Mouse (Mus musculus) large intestine, adult 2 months (tissue): ENCODE results near the gene Olfr1451. TPM values are rescaled to one million over a fixed set of nuclear protein-coding genes. Genes with fewer than 3 reads are reported as not detected.
"Not testable (repeated sequence)": the region's sequence is repeated elsewhere in the genome, so short reads cannot be mapped to it uniquely, and the experiment has no call there.

Experiments used
- DNase-seq: peaks from one replicate; pipeline ENCODE4 v3.0.0-alpha.2; 2012; ENCODE audit warnings: low read depth, low spot score
- WGBS: fragments of 180-500 bp; shearing (Covaris S2); methylation state at CpG from one replicate; pipeline ENCODE4 v1.1.7; 2018; 5-methylcytosine and 5-hydroxymethylcytosine counted together
- polyA plus RNA-seq: library from polyadenylated mRNA; depleted of rRNA; stranded (reverse); fragments of >200 nt; gene quantifications from 2 replicates; pipeline ENCODE4 v1.2.3, GENCODE M21; 2012; rRNA removed

The Olfr1451 gene
- not detected in 2 replicates for polyA plus RNA-seq

DNA sequence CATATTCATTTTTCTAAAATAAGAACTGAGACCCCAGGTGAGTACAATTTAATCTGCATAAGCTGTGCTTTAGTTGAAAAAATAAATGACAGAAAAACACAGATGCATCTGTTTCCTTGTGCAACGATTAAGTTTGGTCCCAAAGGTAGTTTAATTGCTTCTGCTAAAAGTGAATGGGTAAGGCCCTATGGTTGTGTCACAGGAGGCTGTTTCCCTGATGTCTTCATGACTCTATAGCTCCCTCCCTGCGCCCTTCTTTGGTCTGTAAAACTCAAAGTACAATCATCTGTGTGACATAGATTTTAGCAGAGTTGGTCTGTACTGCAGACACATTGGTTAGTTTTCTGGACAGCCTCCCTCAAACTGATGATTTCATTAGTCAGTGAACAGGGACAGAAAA is at the start of gene Olfr1451:
TSS of gene Olfr1451 (plus strand) at position 301 of the 400 bp plus-strand sequence.
- WGBS: 72% methylated on average over 2 of the region's 2 CpGs
- no peak for DNase-seq

DNA sequence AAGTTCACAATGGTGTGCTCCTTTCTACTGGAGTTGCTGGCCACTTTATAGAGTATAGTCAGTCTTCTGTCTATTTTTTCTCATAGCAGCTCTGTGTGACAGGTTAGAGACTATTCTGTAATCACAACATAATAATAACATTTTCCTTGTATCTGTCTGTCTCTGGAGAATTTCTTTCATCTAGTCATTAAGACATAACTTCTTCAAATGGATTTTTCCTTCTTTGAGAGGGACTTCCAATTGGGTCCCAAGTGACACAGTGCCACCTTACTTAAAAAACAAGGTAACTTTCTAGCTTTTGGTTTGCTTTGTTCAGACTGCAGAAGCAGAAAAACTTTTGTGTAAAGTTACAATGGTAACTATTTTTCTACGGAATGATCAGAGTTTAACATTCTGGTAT is 44.9 kb upstream of the Olfr1451 start, which contains the start of gene Olfr1450:
TSS of gene Olfr1450 (plus strand) at position 301 of the 400 bp plus-strand sequence.
- 85% methylated on average over 1 of the region's 1 CpGs for WGBS
- DNase-seq: no peak

DNA sequence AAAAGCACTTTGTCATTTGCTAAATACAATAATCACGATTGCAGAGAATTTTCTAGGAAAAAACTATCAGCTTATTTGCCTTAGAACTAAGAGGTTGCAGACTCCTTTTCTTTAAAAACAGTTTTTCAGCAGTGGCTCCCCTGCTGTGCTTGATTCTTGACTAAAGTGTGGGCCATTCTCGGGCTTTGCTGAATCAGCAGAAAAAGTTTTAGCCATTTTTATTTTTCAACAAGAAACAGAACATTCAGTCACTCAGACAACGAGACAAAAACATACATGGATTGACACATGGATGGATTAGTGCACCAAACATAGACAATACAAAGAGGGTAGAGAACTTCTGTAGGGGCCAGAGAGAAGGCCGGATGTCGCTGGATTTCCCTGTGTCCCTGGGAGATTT is 24.7 kb upstream of the Olfr1451 start:
- WGBS: 78% methylated on average over 5 of the region's 5 CpGs
- not testable (repeated sequence) for DNase-seq

DNA sequence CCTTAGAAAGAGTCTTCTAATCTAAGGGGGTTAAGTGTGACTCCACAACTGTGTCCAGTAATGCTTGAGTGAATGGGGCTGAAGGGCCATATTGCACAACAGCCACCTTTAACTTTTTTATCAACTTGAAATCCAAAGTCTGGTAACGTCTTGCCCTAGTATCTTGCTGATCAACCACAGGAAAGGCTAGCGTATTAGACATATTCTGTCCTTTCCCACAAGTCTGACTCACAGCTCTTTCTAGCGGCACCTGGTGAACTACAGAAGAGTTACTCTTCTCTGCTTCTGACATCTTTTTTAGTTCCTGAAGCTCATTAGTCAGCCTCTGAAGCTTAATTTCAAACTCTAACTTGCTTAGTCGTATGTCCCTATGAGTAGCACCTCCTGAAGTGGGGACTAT is 2.5 kb upstream of the Olfr1451 start:
- not testable (repeated sequence) for DNase-seq
- WGBS: 95% methylated on average over 4 of the region's 4 CpGs

DNA sequence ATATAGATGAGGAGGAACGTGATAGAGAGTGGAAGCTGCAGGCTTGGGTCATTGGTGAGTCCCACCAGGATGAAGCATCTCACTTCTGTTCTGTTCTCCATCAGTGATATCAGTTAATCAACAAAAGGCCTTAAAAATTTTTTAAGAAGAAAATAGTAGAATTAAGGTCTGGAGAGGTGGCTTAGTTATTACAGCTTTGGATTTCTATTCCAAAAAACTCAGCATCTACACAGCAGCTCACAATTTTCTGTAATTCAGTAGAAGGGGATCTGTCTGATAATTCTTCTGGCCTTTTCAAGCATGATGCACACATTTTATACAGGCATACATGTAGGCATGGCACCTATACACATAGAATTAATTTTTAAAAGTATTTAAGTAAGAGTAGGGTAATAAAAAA is 33.4 kb downstream of the Olfr1451 start, which contains the start of gene Olfr1453:
TSS of gene Olfr1453 (minus strand) at position 101 of the 400 bp plus-strand sequence.
- 42% methylated on average over 1 of the region's 1 CpGs for WGBS
- no peak for DNase-seq

Other genes with a start within 250 kb of the Olfr1451 start
- 2.0 TPM in 2 replicates for gene Cntf, start 229.4 kb upstream of the Olfr1451 start, polyA plus RNA-seq
- 9.5 and 13.0 TPM in 2 replicates for gene Zfp91, start 198.9 kb upstream of the Olfr1451 start, polyA plus RNA-seq
- 10.5 and 11.6 TPM in 2 replicates for gene Lpxn, start 198.8 kb upstream of the Olfr1451 start, polyA plus RNA-seq
- gene Gm5244, start 148.3 kb upstream of the Olfr1451 start, polyA plus RNA-seq: not detected in 2 replicates
- not detected in 2 replicates for gene Olfr1444, start 137.7 kb upstream of the Olfr1451 start, polyA plus RNA-seq
- not detected in 2 replicates for gene Olfr1445, start 111.2 kb upstream of the Olfr1451 start, polyA plus RNA-seq
- gene Olfr1446, start 101.5 kb upstream of the Olfr1451 start, polyA plus RNA-seq: not detected in 2 replicates
- gene Olfr1447, start 91.3 kb upstream of the Olfr1451 start, polyA plus RNA-seq: not detected in 2 replicates
- not detected in 2 replicates for gene Olfr1448, start 70.6 kb upstream of the Olfr1451 start, polyA plus RNA-seq
- gene Olfr1449, start 64.2 kb upstream of the Olfr1451 start, polyA plus RNA-seq: 0.09 TPM in 1 of 2 replicates, not detected in the other
- gene Olfr1450, start 44.8 kb upstream of the Olfr1451 start, polyA plus RNA-seq: not detected in 2 replicates
- not detected in 2 replicates for gene Olfr1453, start 33.3 kb downstream of the Olfr1451 start, polyA plus RNA-seq
- not detected in 2 replicates for gene Olfr1454, start 65.6 kb downstream of the Olfr1451 start, polyA plus RNA-seq
- not detected in 2 replicates for gene Olfr1457, start 102.9 kb downstream of the Olfr1451 start, polyA plus RNA-seq
- not detected in 2 replicates for gene Olfr1458, start 111.8 kb downstream of the Olfr1451 start, polyA plus RNA-seq
- gene Olfr1459, start 154.5 kb downstream of the Olfr1451 start, polyA plus RNA-seq: not detected in 2 replicates
- not detected in 2 replicates for gene Olfr1461, start 168.0 kb downstream of the Olfr1451 start, polyA plus RNA-seq
- gene Olfr1462, start 190.7 kb downstream of the Olfr1451 start, polyA plus RNA-seq: not detected in 2 replicates
- not detected in 2 replicates for gene Olfr1463, start 236.3 kb downstream of the Olfr1451 start, polyA plus RNA-seq